ENCODE assay signal across 7 mouse cellular contexts in genomic region chr13:100892204-100892603, GRCm38 (mm10). TPM values are rescaled to one million over a fixed set of nuclear protein-coding genes. Genes with fewer than 3 reads are reported as not detected.
DNase-seq lines count a peak whose midpoint lies in the region; ATAC-seq lines count a peak whose summit lies in the region.

No protein-coding gene starts in this region.

- peak overlapping the region; percentile 42 for H3K4me2 ChIP-seq in midbrain, embryonic 13.5 days (replicated peaks)

- ATAC-seq in inflammation-experienced regulatory T-cells, adult 6 months = peak; percentile 70
- ATAC-seq in midbrain, embryonic 13.5 days = peak; percentile 58; the same call in 1 of the 2 replicates

- no peaks in the 10 kb centered on the region for H3K36me3 ChIP-seq in midbrain, embryonic 13.5 days

- 19% methylated on average over 13 of the region's 13 CpGs for WGBS in midbrain, embryonic 13.5 days

- no peak overlapping the region; the same call in 1 of the 2 replicates for H3K27ac ChIP-seq in midbrain, embryonic 13.5 days

- intact Hi-C loops in left cerebral cortex, postnatal 14 days (cut with DNase I) = loop anchor here (2.0 to 10.0 kb wide), 3 partner anchors 345 to 803 kb away; no protein-coding TSS in a partner anchor

- H3K27me3 ChIP-seq in midbrain, embryonic 13.5 days = no peaks in the 10 kb centered on the region

- no peak overlapping the region for H3K9ac ChIP-seq in midbrain, embryonic 13.5 days (replicated peaks)

- peak; percentile 83 for DNase-seq in ZHBTc4 (ENCODE audit: low read depth, low spot score)
- DNase-seq in cerebellum, postnatal 10 days = peak; percentile 86 to 87
- DNase-seq in frontal cortex, postnatal 25 days (ENCODE audit: low spot score in 2 of 2) = peak; percentile 77 to 80
- DNase-seq in left cerebral cortex, postnatal 14 days (ENCODE audit: low spot score in 2 of 2) = peak; percentile 90 to 92
- peak; percentile 31 for DNase-seq in spleen, adult 12 weeks (ENCODE audit: low spot score)

- H3K9me3 ChIP-seq in midbrain, embryonic 13.5 days = no peaks in the 10 kb centered on the region

- H3K4me1 ChIP-seq in midbrain, embryonic 13.5 days (replicated peaks) = peaks cover 8% of the 10 kb centered on the region

- H3K4me3 ChIP-seq in midbrain, embryonic 13.5 days (replicated peaks) = peak overlapping the region; percentile 25; the same call in 1 of the 2 replicates

RNA-seq across cellular contexts. Expression of gene Slc30a5, which starts 59.0 kb away (rescaled TPM):
- 10 to 100 TPM; 11.5 to 15.0 (median 12.7) TPM for polyA plus RNA-seq in inflammation-experienced regulatory T-cells, adult 6 months (2017; shearing (Covaris generic))
- total RNA-seq in left cerebral cortex, postnatal 14 days (2021) = 10 to 100 TPM; 41.9 to 43.7 TPM
- polyA plus RNA-seq in midbrain, embryonic 13.5 days (2015; fragmentation: Nextera tagmentation; extraction: Ambion mirVana) = 30.3 and 32.5 TPM in 2 replicates

Comparison
In these comparisons a context has a peak if more than half of its experiments do, and no peak if none do; other contexts are left out.
1. DNase-seq: peak in every context shown above with its lines; median percentile 91 in left cerebral cortex, postnatal 14 days; 86 in cerebellum, postnatal 10 days; 83 in ZHBTc4; 78 in frontal cortex, postnatal 25 days; 31 in spleen, adult 12 weeks.